Mouse (Mus musculus): ENCODE measurements around the gene Foxc1. TPM values are rescaled to one million over a fixed set of nuclear protein-coding genes. Genes with fewer than 3 reads are reported as not detected.

Foxc1 gene
- total and polyA plus RNA-seq, 3 experiments: 2.2 to 5.8 (median 3.8) TPM

DNA sequence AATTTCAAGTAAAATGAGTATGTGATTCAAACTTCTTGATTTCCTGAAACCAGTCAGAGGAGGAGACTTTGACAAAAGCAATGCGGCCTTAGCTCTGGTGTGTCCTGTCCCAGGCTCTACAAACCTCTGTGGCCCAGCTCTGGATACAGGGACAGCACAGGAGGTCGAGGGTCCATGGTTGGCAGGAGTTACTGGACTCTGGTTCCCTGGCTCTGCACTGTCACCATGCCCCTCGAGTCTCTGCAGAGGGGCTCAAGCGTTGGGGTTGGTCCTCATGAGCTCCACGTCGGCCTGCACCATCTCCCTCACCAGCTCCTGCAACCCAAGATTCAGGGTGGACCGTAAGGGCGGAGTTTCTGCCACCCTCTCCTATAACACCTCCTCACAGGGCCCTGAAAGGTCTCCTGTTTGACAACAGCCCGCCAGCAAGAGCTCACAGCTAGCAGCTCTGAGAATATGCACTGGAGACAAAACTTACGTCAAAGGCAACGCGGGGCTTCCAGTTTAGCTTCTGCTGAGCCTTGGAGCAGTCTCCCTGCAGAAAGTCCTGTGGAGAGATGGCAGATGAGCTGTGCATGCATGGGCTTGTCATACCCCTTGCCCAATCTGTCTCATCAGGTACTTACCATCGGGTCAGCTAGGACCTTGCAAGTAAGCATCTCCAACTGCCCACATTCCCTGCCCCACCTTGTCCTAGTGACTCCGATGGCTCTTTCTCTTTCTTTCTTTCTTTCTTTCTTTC lies 13.4 kb downstream of the Foxc1 start:
- Histone ChIP-seq H3K9ac (ENCODE audit: low read depth, low read length) (no peak overlapping the region), H3K27me3 (ENCODE audit: control insufficient read depth, insufficient read depth, low read length) (no peaks in the 10 kb centered on the region), H3K4me1 (ENCODE audit: control insufficient read depth, insufficient read depth, low read length) (peaks cover 8% of the 10 kb centered on the region), H3K4me3 (no peak overlapping the region), H3K79me2 (replicated peaks; ENCODE audit: control insufficient read depth, insufficient read depth, low read length) (no peaks in the 10 kb centered on the region), H3K27ac (no peak overlapping the region), H3K36me3 (ENCODE audit: control insufficient read depth, insufficient read depth, low read length) (peaks cover 3% of the 10 kb centered on the region; the same call in 1 of the 2 replicates)
- DNase-seq: no peak
- intact Hi-C loops (cut with DNase I): no loop called here
- TF ChIP-seq CTCF (IDR thresholded peaks at IDR 0.05) (no peak), POLR2A (IDR thresholded peaks at IDR 0.05; ENCODE audit: insufficient read depth, low read depth, low read length) (no peak), EP300 (IDR thresholded peaks at IDR 0.05; ENCODE audit: insufficient read depth, low read depth, low read length) (no peak)
- WGBS: 78% methylated on average over 14 of the region's 14 CpGs

DNA sequence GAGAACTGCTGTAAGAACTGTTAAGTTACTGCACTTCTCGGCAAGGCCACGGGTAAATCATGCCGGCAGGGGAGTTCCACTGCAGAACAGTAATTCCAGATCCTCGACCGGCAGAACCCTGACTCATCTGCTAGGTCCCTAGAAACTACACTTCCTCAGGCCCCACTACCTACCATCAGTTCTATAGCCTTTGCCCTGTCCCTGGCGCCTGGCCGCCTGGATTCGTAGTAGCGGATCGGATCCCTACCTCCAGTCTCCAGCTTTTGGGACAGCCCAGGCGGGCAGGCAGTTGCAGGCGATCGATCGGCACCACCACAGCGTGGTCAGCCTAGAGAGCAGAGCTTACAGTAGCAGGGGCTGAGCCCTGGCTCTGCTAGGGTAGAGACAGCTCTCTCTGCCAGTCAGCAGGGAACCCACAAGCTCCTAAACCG lies 14.2 kb downstream of the Foxc1 start:
- H3K4me1 ChIP-seq (ENCODE audit: control insufficient read depth, insufficient read depth, low read length): peaks cover 8% of the 10 kb centered on the region
- peak overlapping the region; percentile 78 for H3K9ac ChIP-seq (ENCODE audit: low read depth, low read length)
- peak; percentile 54 to 68 for DNase-seq
- peak overlapping the region; percentile 15; the same call in 1 of the 2 replicates for H3K27ac ChIP-seq
- H3K4me3 ChIP-seq: peak overlapping the region; percentile 41
- 6% methylated on average over 16 of the region's 16 CpGs for WGBS
- intact Hi-C loops (cut with DNase I): no loop called here
- TF ChIP-seq POLR2A (IDR thresholded peaks at IDR 0.05; ENCODE audit: insufficient read depth, low read depth, low read length): peak; percentile 34; the same call in 1 of the 2 replicates
- no peak for TF ChIP-seq CTCF (IDR thresholded peaks at IDR 0.05)
- no peak for TF ChIP-seq EP300 (IDR thresholded peaks at IDR 0.05; ENCODE audit: insufficient read depth, low read depth, low read length)
- H3K36me3 ChIP-seq (ENCODE audit: control insufficient read depth, insufficient read depth, low read length): peaks cover 3% of the 10 kb centered on the region; the same call in 1 of the 2 replicates
- H3K79me2 ChIP-seq (replicated peaks; ENCODE audit: control insufficient read depth, insufficient read depth, low read length): no peaks in the 10 kb centered on the region
- no peaks in the 10 kb centered on the region for H3K27me3 ChIP-seq (ENCODE audit: control insufficient read depth, insufficient read depth, low read length)

DNA sequence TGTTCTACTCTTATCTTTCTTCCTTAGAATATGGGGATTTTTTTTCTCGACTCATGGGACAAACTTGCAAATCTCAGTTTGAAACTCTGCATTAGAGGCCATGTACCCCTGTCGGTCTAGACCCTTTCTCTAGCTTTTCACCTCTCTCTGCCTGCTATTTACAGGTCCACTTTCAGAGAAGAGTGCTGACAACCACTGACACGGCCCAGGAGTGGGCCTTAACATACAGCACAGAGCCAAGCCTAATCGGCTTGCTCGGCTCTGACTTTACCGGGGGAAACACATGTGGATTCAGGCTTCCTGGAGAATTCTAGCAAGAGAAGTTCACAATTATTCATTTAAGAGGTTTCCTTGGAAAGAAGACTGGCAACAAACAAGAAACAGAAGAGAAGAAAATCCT lies 14.6 kb downstream of the Foxc1 start:
- peak overlapping the region; percentile 41 for H3K4me3 ChIP-seq
- no peak for TF ChIP-seq EP300 (IDR thresholded peaks at IDR 0.05; ENCODE audit: insufficient read depth, low read depth, low read length)
- peak overlapping the region; percentile 78 for H3K9ac ChIP-seq (ENCODE audit: low read depth, low read length)
- H3K36me3 ChIP-seq (ENCODE audit: control insufficient read depth, insufficient read depth, low read length): peaks cover 3% of the 10 kb centered on the region; the same call in 1 of the 2 replicates
- intact Hi-C loops (cut with DNase I): no loop called here
- no peaks in the 10 kb centered on the region for H3K79me2 ChIP-seq (replicated peaks; ENCODE audit: control insufficient read depth, insufficient read depth, low read length)
- H3K27ac ChIP-seq: peak overlapping the region; percentile 15; the same call in 1 of the 2 replicates
- no peaks in the 10 kb centered on the region for H3K27me3 ChIP-seq (ENCODE audit: control insufficient read depth, insufficient read depth, low read length)
- H3K4me1 ChIP-seq (ENCODE audit: control insufficient read depth, insufficient read depth, low read length): peaks cover 8% of the 10 kb centered on the region
- WGBS: 5% methylated on average over 6 of the region's 6 CpGs
- no peak for DNase-seq

DNA sequence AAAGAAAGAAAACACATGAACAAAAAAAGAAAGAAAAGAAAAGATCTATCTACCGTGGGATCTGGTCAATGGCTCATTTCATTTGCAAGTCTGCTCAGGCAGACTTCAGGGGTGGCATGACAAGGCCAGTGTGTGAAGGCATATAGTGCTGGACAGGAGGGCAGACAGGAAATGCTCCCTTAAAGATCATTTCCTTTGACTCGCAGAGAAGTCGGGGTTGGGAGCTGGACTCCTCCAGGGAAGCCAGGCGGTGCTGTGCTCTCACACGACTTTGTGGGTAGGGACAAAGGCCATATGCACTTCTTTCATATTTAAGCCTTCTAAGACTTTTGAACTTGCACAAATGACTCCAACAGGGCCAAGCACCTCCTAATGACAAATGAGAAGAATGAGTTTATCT lies 16.9 kb downstream of the Foxc1 start:
- no peaks in the 10 kb centered on the region for H3K27me3 ChIP-seq (ENCODE audit: control insufficient read depth, insufficient read depth, low read length)
- no peak for TF ChIP-seq CTCF (IDR thresholded peaks at IDR 0.05)
- no peak for TF ChIP-seq POLR2A (IDR thresholded peaks at IDR 0.05; ENCODE audit: insufficient read depth, low read depth, low read length)
- TF ChIP-seq EP300 (IDR thresholded peaks at IDR 0.05; ENCODE audit: insufficient read depth, low read depth, low read length): no peak
- H3K4me3 ChIP-seq: no peak overlapping the region
- intact Hi-C loops (cut with DNase I): no loop called here
- H3K36me3 ChIP-seq (ENCODE audit: control insufficient read depth, insufficient read depth, low read length): peaks cover 3% of the 10 kb centered on the region; the same call in 1 of the 2 replicates
- DNase-seq: no peak
- H3K27ac ChIP-seq: no peak overlapping the region
- peaks cover 8% of the 10 kb centered on the region for H3K4me1 ChIP-seq (ENCODE audit: control insufficient read depth, insufficient read depth, low read length)
- H3K9ac ChIP-seq (ENCODE audit: low read depth, low read length): no peak overlapping the region
- WGBS: 55% methylated on average over 5 of the region's 5 CpGs
- H3K79me2 ChIP-seq (replicated peaks; ENCODE audit: control insufficient read depth, insufficient read depth, low read length): no peaks in the 10 kb centered on the region

DNA sequence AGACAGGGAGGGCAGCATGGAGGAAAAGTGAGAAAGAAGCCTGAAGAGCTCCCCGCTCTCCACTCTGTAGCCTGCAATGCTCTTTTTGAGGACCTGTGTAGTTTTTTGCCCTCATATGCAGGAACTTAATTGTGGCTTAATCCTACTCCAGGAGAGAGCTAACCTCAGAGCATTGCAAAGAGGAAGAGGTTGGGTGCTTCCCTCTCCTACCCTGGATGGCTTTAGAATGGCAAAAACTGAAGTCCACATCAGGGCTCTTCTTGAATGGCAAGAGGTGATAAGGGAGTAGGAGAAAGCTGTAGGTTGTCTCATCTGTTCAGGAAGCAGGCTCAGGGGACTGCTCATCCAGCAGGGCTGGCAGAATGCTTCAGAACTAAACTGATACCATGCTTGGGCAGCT lies 18.7 kb downstream of the Foxc1 start:
- no peak overlapping the region for H3K27ac ChIP-seq
- H3K79me2 ChIP-seq (replicated peaks; ENCODE audit: control insufficient read depth, insufficient read depth, low read length): no peaks in the 10 kb centered on the region
- no peak overlapping the region for H3K9ac ChIP-seq (ENCODE audit: low read depth, low read length)
- TF ChIP-seq EP300 (IDR thresholded peaks at IDR 0.05; ENCODE audit: insufficient read depth, low read depth, low read length) (no peak), POLR2A (IDR thresholded peaks at IDR 0.05; ENCODE audit: insufficient read depth, low read depth, low read length) (no peak), CTCF (IDR thresholded peaks at IDR 0.05) (no peak)
- no peak for DNase-seq
- 100% methylated on average over 1 of the region's 1 CpGs for WGBS
- H3K4me1 ChIP-seq (ENCODE audit: control insufficient read depth, insufficient read depth, low read length): peaks cover 7% of the 10 kb centered on the region
- intact Hi-C loops (cut with DNase I): no loop called here
- H3K27me3 ChIP-seq (ENCODE audit: control insufficient read depth, insufficient read depth, low read length): no peaks in the 10 kb centered on the region
- H3K4me3 ChIP-seq: no peak overlapping the region
- peaks cover 3% of the 10 kb centered on the region; the same call in 1 of the 2 replicates for H3K36me3 ChIP-seq (ENCODE audit: control insufficient read depth, insufficient read depth, low read length)

DNA sequence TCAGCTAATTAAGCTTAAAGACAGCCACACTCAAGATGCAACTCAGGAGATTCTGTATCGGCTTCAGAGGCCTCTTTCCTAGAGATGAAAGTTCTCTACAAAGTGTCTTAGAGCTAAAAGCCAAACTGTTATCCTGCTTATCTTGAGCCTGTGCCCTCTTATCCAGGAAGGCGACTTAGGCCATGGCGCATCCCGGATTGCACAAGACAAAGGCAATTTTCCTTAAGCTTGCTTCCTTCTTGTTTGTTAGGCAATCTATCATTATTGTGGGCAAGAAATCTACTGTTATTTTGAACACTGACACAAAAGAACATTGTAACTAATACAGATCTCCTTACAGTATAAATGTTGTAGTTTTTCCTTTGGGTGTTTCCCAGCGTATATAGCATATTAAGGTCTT lies 20.7 kb downstream of the Foxc1 start:
- intact Hi-C loops (cut with DNase I): no loop called here
- H3K27me3 ChIP-seq (ENCODE audit: control insufficient read depth, insufficient read depth, low read length): no peaks in the 10 kb centered on the region
- H3K79me2 ChIP-seq (replicated peaks; ENCODE audit: control insufficient read depth, insufficient read depth, low read length): no peaks in the 10 kb centered on the region
- H3K4me3 ChIP-seq: no peak overlapping the region
- H3K4me1 ChIP-seq (ENCODE audit: control insufficient read depth, insufficient read depth, low read length): peaks cover 5% of the 10 kb centered on the region
- H3K27ac ChIP-seq: no peak overlapping the region
- DNase-seq: no peak
- WGBS: 78% methylated on average over 5 of the region's 5 CpGs
- no peaks in the 10 kb centered on the region for H3K36me3 ChIP-seq (ENCODE audit: control insufficient read depth, insufficient read depth, low read length)
- no peak overlapping the region for H3K9ac ChIP-seq (ENCODE audit: low read depth, low read length)
- TF ChIP-seq CTCF (IDR thresholded peaks at IDR 0.05) (no peak), POLR2A (IDR thresholded peaks at IDR 0.05; ENCODE audit: insufficient read depth, low read depth, low read length) (no peak), EP300 (IDR thresholded peaks at IDR 0.05; ENCODE audit: insufficient read depth, low read depth, low read length) (no peak)
